Mouse (Mus musculus): ENCODE measurements around the gene Hist1h2bp. TPM values are rescaled to one million over a fixed set of nuclear protein-coding genes. Genes with fewer than 3 reads are reported as not detected.
"Not testable (repeated sequence)": the region's sequence is repeated elsewhere in the genome, so short reads cannot be mapped to it uniquely, and the experiment has no call there.

The Hist1h2bp gene
- 250 and 332 TPM in 2 replicates for total RNA-seq (2014; rRNA removed; ENCODE audit: low replicate concordance)
- polyA plus RNA-seq (2015; fragmentation: Nextera tagmentation; extraction: Ambion mirVana) = 0.34 and 0.55 TPM in 2 replicates

DNA sequence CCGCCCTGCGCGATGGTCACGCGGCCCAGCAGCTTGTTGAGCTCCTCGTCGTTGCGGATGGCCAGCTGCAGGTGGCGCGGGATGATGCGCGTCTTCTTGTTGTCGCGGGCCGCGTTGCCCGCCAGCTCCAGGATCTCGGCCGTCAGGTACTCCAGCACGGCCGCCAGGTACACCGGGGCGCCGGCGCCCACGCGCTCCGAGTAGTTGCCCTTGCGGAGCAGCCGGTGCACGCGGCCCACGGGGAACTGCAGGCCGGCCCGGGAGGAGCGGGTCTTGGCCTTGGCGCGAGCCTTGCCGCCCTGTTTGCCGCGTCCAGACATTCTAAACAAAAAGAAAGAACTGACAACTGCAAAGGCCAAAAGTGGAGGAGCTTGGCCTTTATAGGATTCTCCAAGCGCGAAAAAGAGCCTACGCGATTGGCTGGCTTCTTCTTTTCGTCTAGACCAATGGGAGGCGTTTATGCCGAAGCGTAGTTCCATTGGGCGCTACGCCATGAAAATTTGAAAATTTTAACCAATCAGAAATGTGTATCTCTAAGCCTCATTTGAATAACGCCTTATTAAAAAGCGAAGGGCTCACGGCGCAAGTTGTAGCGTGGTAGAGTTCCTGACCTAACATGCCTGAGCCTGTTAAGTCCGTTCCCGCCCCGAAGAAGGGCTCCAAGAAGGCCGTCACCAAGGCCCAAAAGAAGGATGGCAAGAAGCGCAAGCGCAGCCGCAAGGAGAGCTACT, at the start of gene Hist1h2bp, which contains the start of gene Hist1h2an:
Gene Hist1h2bp (plus strand): TSS at position 563 of the 731 bp plus-strand sequence.
Gene Hist1h2an (minus strand): TSS at position 320 of the 731 bp plus-strand sequence.
- Histone ChIP-seq H3K4me1 (ENCODE audit: control insufficient read depth, insufficient read depth) (peaks cover 34% of the 10 kb centered on the region), H3K4me2 (ENCODE audit: low read depth, low read length) (peak within 1 kb of the TSS; percentile 50), H3K4me3 (ENCODE audit: low read depth, low read length) (peak within 1 kb of the TSS; percentile 45), H3K27ac (ENCODE audit: low read depth) (peak within 1 kb of the TSS; percentile 77)
- DNase-seq (ENCODE audit: low spot score) (peak; percentile 98), ATAC-seq (ENCODE audit: insufficient read depth, low read depth) (peak; percentile 92)
- H3K36me3 ChIP-seq (replicated peaks; ENCODE audit: control insufficient read depth, insufficient read depth, low read length); H3K27me3 ChIP-seq (ENCODE audit: control insufficient read depth, insufficient read depth, low read length); H3K9me3 ChIP-seq (replicated peaks; ENCODE audit: control insufficient read depth, low read length); H3K9ac ChIP-seq (replicated peaks; ENCODE audit: low read depth, low read length): not testable (repeated sequence)
- peak; percentile 25; the same call in 1 of the 2 replicates for TF ChIP-seq EP300 (IDR thresholded peaks at IDR 0.05; ENCODE audit: low read depth)
- whole genome bisulfite sequencing = 0% methylated on average over 34 of the region's 63 CpGs

DNA sequence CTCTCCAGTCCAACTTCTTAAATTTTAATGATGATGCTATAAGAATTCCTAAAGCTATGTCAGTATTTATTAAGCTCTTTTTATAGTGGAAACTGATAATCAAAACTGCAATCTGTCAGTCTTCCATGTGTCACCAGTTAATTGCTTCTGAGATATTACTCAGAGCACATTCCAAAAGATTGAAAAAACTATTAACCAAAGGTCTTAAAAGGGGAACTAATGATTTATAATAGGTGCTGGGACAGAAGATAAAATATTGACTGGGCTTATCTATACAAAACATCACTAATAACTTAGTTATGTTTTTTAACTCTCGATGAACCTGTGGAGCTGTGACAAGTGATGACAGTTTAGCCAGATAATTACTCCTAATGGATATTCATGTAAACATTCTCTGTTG, 42.3 kb upstream of the Hist1h2bp start:
- WGBS = 56% methylated on average over 1 of the region's 1 CpGs
- no peak for TF ChIP-seq CTCF (IDR thresholded peaks at IDR 0.05; ENCODE audit: low read depth)
- no peak for TF ChIP-seq EP300 (IDR thresholded peaks at IDR 0.05; ENCODE audit: low read depth)
- DNase-seq (ENCODE audit: low spot score) (no peak), ATAC-seq (ENCODE audit: insufficient read depth, low read depth) (no peak)
- H3K9me3 ChIP-seq (replicated peaks; ENCODE audit: control insufficient read depth, low read length) = no peaks in the 10 kb centered on the region
- H3K27me3 ChIP-seq (ENCODE audit: control insufficient read depth, insufficient read depth, low read length) = no peaks in the 10 kb centered on the region
- no peak overlapping the region for H3K4me3 ChIP-seq (ENCODE audit: low read depth, low read length)
- H3K36me3 ChIP-seq (replicated peaks; ENCODE audit: control insufficient read depth, insufficient read depth, low read length) = no peaks in the 10 kb centered on the region
- H3K27ac ChIP-seq (ENCODE audit: low read depth) = no peak overlapping the region
- no peak overlapping the region for H3K4me2 ChIP-seq (ENCODE audit: low read depth, low read length)
- H3K9ac ChIP-seq (replicated peaks; ENCODE audit: low read depth, low read length) = no peak overlapping the region
- H3K4me1 ChIP-seq (ENCODE audit: control insufficient read depth, insufficient read depth) = peaks cover 11% of the 10 kb centered on the region; the same call in 1 of the 2 replicates

DNA sequence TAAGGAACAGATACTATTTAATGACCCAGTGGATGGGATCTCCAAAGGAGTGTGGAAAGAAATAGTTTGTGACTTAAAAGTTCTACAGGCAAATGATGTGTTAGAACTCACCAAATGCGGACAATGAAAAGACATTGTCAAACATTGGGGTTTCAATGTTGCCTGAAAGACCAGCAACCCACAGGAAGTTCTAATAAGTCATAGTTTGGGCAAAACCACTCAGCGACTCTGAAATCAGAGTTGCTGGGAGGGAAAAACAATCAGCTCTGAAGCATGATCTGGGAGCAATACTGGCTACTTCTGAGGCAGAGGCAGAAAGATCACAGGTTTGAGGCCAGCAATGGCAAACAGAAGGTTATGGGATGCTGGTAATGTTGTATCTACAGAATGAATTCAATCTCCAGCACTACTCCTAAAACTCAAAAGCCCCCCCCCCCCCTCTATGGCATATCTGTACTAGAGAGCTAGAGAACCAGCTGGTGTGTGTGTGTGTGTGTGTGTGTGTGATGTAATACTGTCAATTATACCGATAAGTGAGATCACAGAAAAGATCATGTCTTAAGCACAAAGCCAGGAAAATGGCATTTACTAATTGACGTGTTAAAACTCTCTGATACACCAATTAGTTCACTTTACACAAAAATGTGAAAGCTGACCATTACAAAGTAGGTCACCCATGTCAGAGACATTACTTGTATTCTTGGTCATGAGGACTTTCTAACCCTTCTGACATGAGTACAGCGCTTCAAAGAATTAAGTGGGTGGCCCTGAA, 37.7 kb upstream of the Hist1h2bp start:
- Histone ChIP-seq H3K4me2 (ENCODE audit: low read depth, low read length) (peak overlapping the region; percentile 67), H3K27ac (ENCODE audit: low read depth) (peak overlapping the region; percentile 72), H3K36me3 (replicated peaks; ENCODE audit: control insufficient read depth, insufficient read depth, low read length) (no peaks in the 10 kb centered on the region), H3K4me3 (ENCODE audit: low read depth, low read length) (peak overlapping the region; percentile 48), H3K9ac (replicated peaks; ENCODE audit: low read depth, low read length) (peak overlapping the region; percentile 46), H3K27me3 (ENCODE audit: control insufficient read depth, insufficient read depth, low read length) (no peaks in the 10 kb centered on the region), H3K9me3 (replicated peaks; ENCODE audit: control insufficient read depth, low read length) (no peaks in the 10 kb centered on the region), H3K4me1 (ENCODE audit: control insufficient read depth, insufficient read depth) (peaks cover 18% of the 10 kb centered on the region)
- no peak for ATAC-seq (ENCODE audit: insufficient read depth, low read depth)
- no peak for DNase-seq (ENCODE audit: low spot score)
- WGBS = 15% methylated on average over 5 of the region's 5 CpGs
- no peak for TF ChIP-seq CTCF (IDR thresholded peaks at IDR 0.05; ENCODE audit: low read depth)
- TF ChIP-seq EP300 (IDR thresholded peaks at IDR 0.05; ENCODE audit: low read depth) = no peak

DNA sequence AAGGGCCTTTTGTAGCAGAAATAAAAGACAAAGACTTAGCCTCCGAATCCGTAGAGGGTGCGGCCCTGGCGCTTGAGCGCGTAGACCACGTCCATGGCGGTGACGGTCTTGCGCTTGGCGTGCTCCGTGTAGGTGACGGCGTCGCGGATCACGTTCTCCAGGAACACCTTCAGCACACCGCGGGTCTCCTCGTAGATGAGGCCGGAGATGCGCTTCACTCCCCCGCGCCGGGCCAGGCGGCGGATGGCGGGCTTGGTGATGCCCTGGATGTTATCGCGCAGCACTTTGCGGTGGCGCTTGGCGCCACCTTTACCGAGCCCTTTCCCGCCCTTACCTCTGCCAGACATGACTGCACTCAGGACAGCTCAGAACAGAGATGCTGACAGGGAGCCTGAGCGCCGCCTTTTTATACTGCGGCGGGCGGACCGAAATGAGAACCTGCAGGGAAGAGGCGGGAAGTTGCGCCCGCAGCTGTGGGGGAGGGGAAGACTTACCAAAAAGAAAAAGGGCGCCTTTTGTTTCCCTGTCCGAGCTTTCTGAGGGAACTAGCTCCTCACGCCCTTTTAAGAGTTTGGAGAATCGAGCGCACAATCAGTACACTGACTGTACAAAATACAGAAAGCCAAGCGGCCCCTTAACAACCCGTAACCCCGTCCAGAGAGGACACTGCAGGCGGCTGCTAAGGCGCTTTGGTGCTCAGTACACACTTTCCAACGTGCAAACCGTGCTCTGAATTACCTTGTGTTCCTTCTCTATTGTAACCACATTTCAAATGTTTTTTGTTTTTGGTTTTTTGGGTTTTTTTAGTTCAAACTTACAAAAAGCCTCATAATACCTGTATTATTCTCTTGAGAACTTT, 36.9 kb upstream of the Hist1h2bp start, which contains the start of gene Hist1h4k:
Gene Hist1h4k (minus strand): TSS at position 347 of the 859 bp plus-strand sequence.
- peak; percentile 75 for DNase-seq (ENCODE audit: low spot score)
- Histone ChIP-seq H3K4me3 (ENCODE audit: low read depth, low read length) (peak within 1 kb of the TSS; percentile 48), H3K4me1 (ENCODE audit: control insufficient read depth, insufficient read depth) (peaks cover 18% of the 10 kb centered on the region), H3K27ac (ENCODE audit: low read depth) (peak within 1 kb of the TSS; percentile 72), H3K4me2 (ENCODE audit: low read depth, low read length) (peak within 1 kb of the TSS; percentile 67), H3K9ac (replicated peaks; ENCODE audit: low read depth, low read length) (peak within 1 kb of the TSS; percentile 46)
- WGBS = under 1% methylated on average over 42 of the region's 56 CpGs
- H3K27me3 ChIP-seq (ENCODE audit: control insufficient read depth, insufficient read depth, low read length); H3K9me3 ChIP-seq (replicated peaks; ENCODE audit: control insufficient read depth, low read length); H3K36me3 ChIP-seq (replicated peaks; ENCODE audit: control insufficient read depth, insufficient read depth, low read length): not testable (repeated sequence)
- ATAC-seq (ENCODE audit: insufficient read depth, low read depth) = peak; percentile 54

DNA sequence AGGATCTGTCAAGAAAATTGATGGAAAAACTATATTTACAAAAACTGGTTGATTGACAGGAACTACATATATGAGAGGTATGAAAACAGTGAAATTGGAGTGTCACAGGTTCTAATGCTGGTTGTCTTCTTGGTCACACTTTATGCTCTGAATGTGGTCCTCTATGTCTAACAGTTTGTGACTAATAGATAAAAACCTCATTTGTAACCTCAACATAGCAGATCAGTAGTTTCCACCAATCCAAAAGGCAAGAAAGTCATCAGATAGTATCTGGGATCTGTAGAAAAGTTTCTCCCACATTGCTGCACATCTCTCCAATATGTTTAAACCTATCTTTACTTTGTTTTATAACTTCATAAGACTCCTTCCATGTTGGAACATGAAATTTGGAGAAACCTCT, 35.8 kb upstream of the Hist1h2bp start:
- no peaks in the 10 kb centered on the region for H3K27me3 ChIP-seq (ENCODE audit: control insufficient read depth, insufficient read depth, low read length)
- H3K9me3 ChIP-seq (replicated peaks; ENCODE audit: control insufficient read depth, low read length) = no peaks in the 10 kb centered on the region
- H3K9ac ChIP-seq (replicated peaks; ENCODE audit: low read depth, low read length) = no peak overlapping the region
- no peak for DNase-seq (ENCODE audit: low spot score)
- H3K4me1 ChIP-seq (ENCODE audit: control insufficient read depth, insufficient read depth) = peaks cover 23% of the 10 kb centered on the region
- TF ChIP-seq CTCF (IDR thresholded peaks at IDR 0.05; ENCODE audit: low read depth) (no peak), EP300 (IDR thresholded peaks at IDR 0.05; ENCODE audit: low read depth) (no peak)
- H3K4me3 ChIP-seq (ENCODE audit: low read depth, low read length) = no peak overlapping the region
- H3K36me3 ChIP-seq (replicated peaks; ENCODE audit: control insufficient read depth, insufficient read depth, low read length) = no peaks in the 10 kb centered on the region
- H3K27ac ChIP-seq (ENCODE audit: low read depth) = no peak overlapping the region
- no peak overlapping the region for H3K4me2 ChIP-seq (ENCODE audit: low read depth, low read length)
- ATAC-seq (ENCODE audit: insufficient read depth, low read depth) = no peak
